Mouse (Mus musculus): ENCODE results near the gene Adamts8.
A peak's percentile ranks its signal among the peaks of the same experiment; 100 is the strongest.

Adamts8 gene

GRCm38 (mm10) chr9:30922197-30922894, 20.0 kb upstream of the Adamts8 start, which contains the start of gene Adamts15:
TSS of gene Adamts15 (minus strand) at chr9:30922452.
- no peak for DNase-seq

- DNase-seq, result no peak
Observed at GRCm38 (mm10) chr9:30928759-30929158, 13.6 kb upstream of the Adamts8 start.

GRCm38 (mm10) chr9:30932346-30932745, 10.0 kb upstream of the Adamts8 start:
- no peak for DNase-seq

GRCm38 (mm10) chr9:30934827-30935226, 7.5 kb upstream of the Adamts8 start:
- no peak for DNase-seq

GRCm38 (mm10) chr9:30936674-30937438, 5.5 kb upstream of the Adamts8 start:
- DNase-seq, result no peak

GRCm38 (mm10) chr9:30940328-30940727, 2.0 kb upstream of the Adamts8 start:
- peak; percentile 66 for DNase-seq

- no peak for DNase-seq
Observed at GRCm38 (mm10) chr9:30943341-30943740, 979 bp downstream of the Adamts8 start.

- DNase-seq, result no peak
Observed at GRCm38 (mm10) chr9:30944234-30944633, 1.9 kb downstream of the Adamts8 start.

- no peak for DNase-seq
Observed at GRCm38 (mm10) chr9:30945276-30945675, 2.9 kb downstream of the Adamts8 start.

- DNase-seq, result no peak
Observed at GRCm38 (mm10) chr9:30949422-30949821, 7.1 kb downstream of the Adamts8 start.

GRCm38 (mm10) chr9:30949971-30950370, 7.6 kb downstream of the Adamts8 start:
- no peak for DNase-seq

- no peak for DNase-seq
Observed at GRCm38 (mm10) chr9:30950592-30950991, 8.2 kb downstream of the Adamts8 start.

- no peak for DNase-seq
Observed at GRCm38 (mm10) chr9:30951461-30951860, 9.1 kb downstream of the Adamts8 start.

GRCm38 (mm10) chr9:30953287-30953686, 10.9 kb downstream of the Adamts8 start:
- peak; percentile 6 for DNase-seq

GRCm38 (mm10) chr9:30955246-30955645, 12.9 kb downstream of the Adamts8 start:
- no peak for DNase-seq

- no peak for DNase-seq
Observed at GRCm38 (mm10) chr9:30963780-30964179, 21.4 kb downstream of the Adamts8 start.

- DNase-seq, result no peak
Observed at GRCm38 (mm10) chr9:30964685-30965084, 22.3 kb downstream of the Adamts8 start.

GRCm38 (mm10) chr9:30966881-30967280, 24.5 kb downstream of the Adamts8 start:
- DNase-seq, result no peak

GRCm38 (mm10) chr9:30968130-30968529, 25.8 kb downstream of the Adamts8 start:
- no peak for DNase-seq

GRCm38 (mm10) chr9:30970001-30970400, 27.6 kb downstream of the Adamts8 start:
- no peak for DNase-seq

- DNase-seq, result no peak
Observed at GRCm38 (mm10) chr9:30971967-30972366, 29.6 kb downstream of the Adamts8 start.

- DNase-seq, result no peak
Observed at GRCm38 (mm10) chr9:30976339-30977023, 34.1 kb downstream of the Adamts8 start.

GRCm38 (mm10) chr9:30980467-30980866, 38.1 kb downstream of the Adamts8 start:
- no peak for DNase-seq

GRCm38 (mm10) chr9:30985782-30986181, 43.4 kb downstream of the Adamts8 start:
- DNase-seq, result no peak
